Mouse (Mus musculus) neural tube, embryonic 14.5 days (tissue): Measurements from ENCODE around the gene Tarsl2. TPM values are rescaled to one million over a fixed set of nuclear protein-coding genes. Genes with fewer than 3 reads are reported as not detected.
A peak's percentile ranks its signal among the peaks of the same experiment; 100 is the strongest.

Source experiments
- ATAC-seq: fragments of 200-750 bp; cut with Nextera tagmentation; 2 replicates; pipeline ENCODE4 v1.8.0; 2017; ENCODE audit warnings: low read depth, mild to moderate bottlenecking, moderate TSS enrichment, moderate library complexity
- H3K27ac ChIP-seq: fragments of 300-500 bp; sonication (generic); 2 replicates; pipeline ENCODE4 v1.5.1; 2014; ENCODE audit warnings: low read depth, mild to moderate bottlenecking, control low read depth, low read length, moderate library complexity, mixed read lengths
- H3K27me3 ChIP-seq: fragments of 300-500 bp; sonication (generic); 2 replicates; pipeline ENCODE4 v1.6.1; 2014; ENCODE audit warnings: low read length; ENCODE audit not compliant: control insufficient read depth, insufficient read depth
- H3K36me3 ChIP-seq: fragments of 300-500 bp; sonication (generic); 2 replicates; pipeline ENCODE4 v1.6.1; 2014; ENCODE audit warnings: low read length, mixed read lengths; ENCODE audit not compliant: control insufficient read depth, insufficient read depth
- H3K4me1 ChIP-seq: fragments of 300-500 bp; sonication (generic); 2 replicates; pipeline ENCODE4 v1.6.1; 2014; ENCODE audit warnings: low read length; ENCODE audit not compliant: control insufficient read depth, insufficient read depth
- H3K4me2 ChIP-seq: fragments of 300-500 bp; sonication (generic); 2 replicates; pipeline ENCODE4 v1.6.1; 2014; ENCODE audit warnings: mild to moderate bottlenecking, low read depth, low read length, control low read depth
- H3K4me3 ChIP-seq: fragments of 300-500 bp; sonication (generic); 2 replicates; pipeline ENCODE4 v1.5.1; 2014; ENCODE audit warnings: low read depth, low read length, control low read depth, mixed read lengths
- H3K9ac ChIP-seq: fragments of 300-500 bp; sonication (generic); replicated peaks from 2 replicates; pipeline ENCODE4 v1.6.1; 2014; ENCODE audit warnings: low read depth, mild to moderate bottlenecking, control low read depth, low read length, mixed read lengths
- H3K9me3 ChIP-seq: fragments of 300-500 bp; sonication (generic); 2 replicates; pipeline ENCODE4 v1.6.1; 2016; ENCODE audit warnings: low read length; ENCODE audit not compliant: control insufficient read depth
- WGBS: fragments of 180-500 bp; shearing (Covaris S2); extraction: QIAGEN DNeasy Blood & Tissue Kit; methylation state at CpG from one replicate; pipeline ENCODE4 v1.1.7; 2014; 5-methylcytosine and 5-hydroxymethylcytosine counted together
- polyA plus RNA-seq: library from polyadenylated mRNA; unstranded; fragments of >200 nt; fragmentation: Nextera tagmentation; extraction: Ambion mirVana; gene quantifications from 2 replicates; pipeline ENCODE4 v1.2.1, GENCODE M21; 2014

Gene Tarsl2
- polyA plus RNA-seq, 1 experiment from 2014 or later = 25.0 TPM

GRCm38 (mm10) chr7:65642371-65643304, 2.1 kb upstream of the Tarsl2 start:
- 68% methylated on average over 6 of the region's 6 CpGs for WGBS
- H3K4me3 ChIP-seq = no peak overlapping the region
- no peak for ATAC-seq

GRCm38 (mm10) chr7:65643861-65644421, 757 bp upstream of the Tarsl2 start:
- no peak overlapping the region; the same call in 1 of the 2 replicates for H3K9ac ChIP-seq
- no peaks in the 10 kb centered on the region for H3K36me3 ChIP-seq
- H3K27ac ChIP-seq = no peak overlapping the region
- no peaks in the 10 kb centered on the region for H3K9me3 ChIP-seq
- H3K4me3 ChIP-seq = peak overlapping the region; percentile 65; the same call in 1 of the 2 replicates
- H3K4me1 ChIP-seq = 0 out of 2 replicates have a peak, but pooled peaks cover 2% of the 10 kb centered on the region
- H3K4me2 ChIP-seq = peak overlapping the region; percentile 64
- 38% methylated on average over 6 of the region's 6 CpGs for WGBS
- peak; percentile 14; the same call in 1 of the 2 replicates for ATAC-seq
- H3K27me3 ChIP-seq = no peaks in the 10 kb centered on the region

More at GRCm38 (mm10) chr7:65642371-65643304, 2.1 kb upstream of the Tarsl2 start:
- no peaks in the 10 kb centered on the region for H3K9me3 ChIP-seq
- H3K4me2 ChIP-seq = no peak overlapping the region
- H3K27me3 ChIP-seq = no peaks in the 10 kb centered on the region
- H3K36me3 ChIP-seq = no peaks in the 10 kb centered on the region
- H3K4me1 ChIP-seq = 0 out of 2 replicates have a peak, but pooled peaks cover 2% of the 10 kb centered on the region
- H3K27ac ChIP-seq = no peak overlapping the region
- no peak overlapping the region for H3K9ac ChIP-seq

GRCm38 (mm10) chr7:65645996-65646395, 1.3 kb downstream of the Tarsl2 start:
- Histone ChIP-seq H3K27me3 (no peaks in the 10 kb centered on the region), H3K27ac (no peak overlapping the region), H3K36me3 (no peaks in the 10 kb centered on the region), H3K4me3 (no peak overlapping the region), H3K4me1 (0 out of 2 replicates have a peak, but pooled peaks cover 2% of the 10 kb centered on the region), H3K9ac (no peak overlapping the region), H3K4me2 (no peak overlapping the region), H3K9me3 (no peaks in the 10 kb centered on the region)
- WGBS = 91% methylated on average over 8 of the region's 8 CpGs
- no peak for ATAC-seq

DNA sequence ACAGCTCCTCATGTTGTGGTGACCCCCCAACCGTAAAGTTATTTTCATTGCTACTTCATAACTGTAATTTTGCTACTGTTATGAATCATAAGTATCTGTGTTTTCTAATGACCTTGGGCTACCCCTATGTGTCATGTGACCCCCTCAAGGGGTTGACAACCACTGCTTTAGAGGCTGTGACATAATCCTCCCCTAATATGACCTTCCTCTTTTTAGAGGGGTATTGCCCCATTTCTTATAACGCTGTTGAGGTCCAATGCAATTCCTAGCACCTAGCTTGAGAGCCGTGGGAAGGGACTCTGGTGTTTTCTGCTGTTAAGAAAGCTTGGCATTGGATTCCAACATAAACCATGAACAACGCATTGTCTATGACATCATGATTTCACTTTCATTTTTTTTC, 6.0 kb downstream of the Tarsl2 start:
- Histone ChIP-seq H3K36me3 (no peaks in the 10 kb centered on the region; the same call in 1 of the 2 replicates), H3K27ac (no peak overlapping the region), H3K9me3 (no peaks in the 10 kb centered on the region), H3K27me3 (no peaks in the 10 kb centered on the region), H3K4me1 (no peaks in the 10 kb centered on the region), H3K9ac (no peak overlapping the region), H3K4me3 (no peak overlapping the region), H3K4me2 (no peak overlapping the region)
- WGBS = 92% methylated on average over 4 of the region's 4 CpGs
- no peak for ATAC-seq

GRCm38 (mm10) chr7:65657490-65658120, 12.9 kb downstream of the Tarsl2 start:
- Histone ChIP-seq H3K36me3 (peaks cover 3% of the 10 kb centered on the region; the same call in 1 of the 2 replicates), H3K27me3 (no peaks in the 10 kb centered on the region), H3K4me3 (no peak overlapping the region), H3K27ac (no peak overlapping the region), H3K9ac (no peak overlapping the region), H3K4me1 (no peaks in the 10 kb centered on the region), H3K9me3 (no peaks in the 10 kb centered on the region), H3K4me2 (no peak overlapping the region)
- no peak for ATAC-seq
- 100% methylated on average over 2 of the region's 2 CpGs for WGBS

DNA sequence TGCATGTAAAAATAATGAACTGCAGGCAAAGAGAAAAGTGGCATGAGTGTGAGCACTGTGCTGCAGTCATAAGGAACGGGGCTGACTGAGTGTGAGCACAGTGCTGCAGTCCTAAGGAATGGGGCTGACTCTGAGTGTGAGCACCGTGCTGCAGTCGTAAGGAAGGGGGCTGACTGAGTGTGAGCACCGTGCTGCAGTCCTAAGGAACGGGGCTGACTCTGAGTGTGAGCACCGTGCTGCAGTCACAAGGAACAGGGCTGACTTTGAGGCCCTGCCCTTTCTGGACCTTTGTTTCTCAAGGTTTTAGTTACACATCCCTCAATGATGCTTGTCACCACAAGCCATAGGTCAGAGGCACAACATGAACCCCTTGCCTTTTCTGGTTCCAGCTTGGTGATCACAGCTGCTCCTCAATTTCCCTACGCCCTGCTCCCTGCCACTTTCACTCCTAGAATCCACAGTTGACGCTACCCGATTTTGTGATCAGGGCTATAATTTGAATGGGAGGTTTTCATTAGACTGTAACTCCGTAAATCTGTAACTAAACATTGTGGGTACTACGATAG, 18.6 kb downstream of the Tarsl2 start:
- Histone ChIP-seq H3K9ac (no peak overlapping the region), H3K27me3 (no peaks in the 10 kb centered on the region), H3K36me3 (peaks cover 6% of the 10 kb centered on the region; the same call in 1 of the 2 replicates), H3K4me3 (no peak overlapping the region), H3K27ac (no peak overlapping the region), H3K4me2 (no peak overlapping the region), H3K9me3 (no peaks in the 10 kb centered on the region), H3K4me1 (no peaks in the 10 kb centered on the region)
- 85% methylated on average over 11 of the region's 11 CpGs for WGBS
- no peak for ATAC-seq

DNA sequence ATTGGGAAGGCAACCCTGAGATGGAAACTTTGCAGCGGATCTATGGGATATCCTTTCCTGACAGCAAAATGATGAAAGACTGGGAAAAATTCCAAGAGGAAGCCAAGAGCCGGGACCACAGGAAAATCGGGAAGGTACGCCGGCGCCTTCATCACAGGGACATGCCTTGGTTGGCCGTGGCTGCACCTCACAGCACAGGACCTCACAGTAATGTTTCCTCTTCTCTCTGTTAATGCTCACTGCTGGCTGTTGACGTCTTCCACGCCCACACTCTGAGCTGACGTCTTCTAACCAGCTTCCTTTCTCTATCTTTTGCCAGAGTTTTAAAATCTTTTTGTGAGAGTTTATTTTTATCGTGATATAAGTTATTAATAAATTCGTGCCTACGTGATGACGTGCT, 19.2 kb downstream of the Tarsl2 start:
- Histone ChIP-seq H3K27ac (no peak overlapping the region), H3K4me1 (no peaks in the 10 kb centered on the region), H3K27me3 (no peaks in the 10 kb centered on the region), H3K9me3 (no peaks in the 10 kb centered on the region), H3K4me3 (no peak overlapping the region), H3K9ac (no peak overlapping the region), H3K4me2 (no peak overlapping the region), H3K36me3 (peaks cover 6% of the 10 kb centered on the region; the same call in 1 of the 2 replicates)
- no peak for ATAC-seq
- WGBS = 90% methylated on average over 14 of the region's 14 CpGs

GRCm38 (mm10) chr7:65667491-65667890, 22.8 kb downstream of the Tarsl2 start:
- 96% methylated on average over 6 of the region's 6 CpGs for WGBS
- H3K36me3 ChIP-seq = peaks cover 8% of the 10 kb centered on the region
- H3K4me3 ChIP-seq = no peak overlapping the region
- no peak overlapping the region for H3K9ac ChIP-seq
- no peaks in the 10 kb centered on the region for H3K27me3 ChIP-seq
- H3K27ac ChIP-seq = no peak overlapping the region
- H3K4me2 ChIP-seq = no peak overlapping the region
- H3K4me1 ChIP-seq = no peaks in the 10 kb centered on the region
- ATAC-seq = no peak
- H3K9me3 ChIP-seq = no peaks in the 10 kb centered on the region
